Mouse (Mus musculus): ENCODE results near the gene Akr1c18. TPM values are rescaled to one million over a fixed set of nuclear protein-coding genes. Genes with fewer than 3 reads are reported as not detected.
"Not testable (repeated sequence)": the region's sequence is repeated elsewhere in the genome, so short reads cannot be mapped to it uniquely, and the experiment has no call there.

Gene Akr1c18
- polyA plus RNA-seq (2016; fragmentation: Nextera tagmentation; extraction: Ambion mirVana) = 0.11 TPM in 1 of 2 replicates, not detected in the other

DNA sequence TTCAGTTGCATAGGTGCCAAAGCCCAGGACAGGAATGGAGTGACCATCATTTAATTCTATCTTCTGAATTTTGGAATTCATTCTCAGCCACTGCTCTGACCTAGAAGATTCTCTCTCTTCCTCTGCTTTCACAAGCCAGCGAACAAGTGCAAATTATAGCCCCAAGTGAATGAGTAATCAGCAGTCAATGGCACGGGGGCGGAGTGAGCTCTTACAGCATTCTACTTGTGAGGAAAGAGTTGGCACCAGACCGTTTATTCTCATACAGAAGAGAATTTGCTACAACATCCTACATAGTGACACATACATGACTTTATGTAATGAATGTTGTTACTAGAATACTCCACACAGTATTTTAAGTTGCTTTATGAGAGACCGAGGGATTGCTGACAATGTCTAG is at the start of gene Akr1c18:
Gene Akr1c18, minus strand, starts transcription at position 137 of the 400 bp plus-strand sequence.
- no peak for DNase-seq (ENCODE audit: low spot score)
- Histone ChIP-seq H3K27me3 (ENCODE audit: insufficient read depth, poor library complexity, severe bottlenecking) (no peaks in the 10 kb centered on the region), H3K4me1 (no peaks in the 10 kb centered on the region), H3K9me3 (no peaks in the 10 kb centered on the region), H3K36me3 (no peaks in the 10 kb centered on the region), H3K27ac (no peak within 1 kb of the TSS), H3K4me3 (no peak within 1 kb of the TSS)
- 79% methylated on average over 5 of the region's 5 CpGs for WGBS

DNA sequence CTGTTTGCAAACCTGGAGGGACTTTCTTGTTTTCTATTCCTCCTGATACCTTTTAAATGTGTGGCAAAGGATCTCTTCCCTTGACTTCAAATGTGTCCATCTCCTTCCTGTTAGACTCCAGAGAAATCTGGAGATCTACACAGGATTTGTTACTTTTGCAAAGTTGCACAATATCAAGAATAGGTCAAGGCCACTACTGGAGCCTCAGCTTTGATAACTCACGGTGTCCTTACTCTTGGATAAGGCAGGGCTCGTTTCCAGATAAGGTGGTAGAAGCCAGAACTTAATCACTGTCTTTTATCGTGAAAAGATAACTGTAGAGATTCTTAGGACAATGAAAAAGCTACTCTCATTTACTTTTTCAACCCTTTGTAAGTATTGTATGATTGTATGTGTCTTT is 42.1 kb upstream of the Akr1c18 start:
- Histone ChIP-seq H3K4me3 (no peak overlapping the region), H3K36me3 (no peaks in the 10 kb centered on the region), H3K27me3 (ENCODE audit: insufficient read depth, poor library complexity, severe bottlenecking) (no peaks in the 10 kb centered on the region), H3K9me3 (no peaks in the 10 kb centered on the region), H3K27ac (no peak overlapping the region), H3K4me1 (no peaks in the 10 kb centered on the region)
- 47% methylated on average over 3 of the region's 3 CpGs for WGBS
- no peak for DNase-seq (ENCODE audit: low spot score)

DNA sequence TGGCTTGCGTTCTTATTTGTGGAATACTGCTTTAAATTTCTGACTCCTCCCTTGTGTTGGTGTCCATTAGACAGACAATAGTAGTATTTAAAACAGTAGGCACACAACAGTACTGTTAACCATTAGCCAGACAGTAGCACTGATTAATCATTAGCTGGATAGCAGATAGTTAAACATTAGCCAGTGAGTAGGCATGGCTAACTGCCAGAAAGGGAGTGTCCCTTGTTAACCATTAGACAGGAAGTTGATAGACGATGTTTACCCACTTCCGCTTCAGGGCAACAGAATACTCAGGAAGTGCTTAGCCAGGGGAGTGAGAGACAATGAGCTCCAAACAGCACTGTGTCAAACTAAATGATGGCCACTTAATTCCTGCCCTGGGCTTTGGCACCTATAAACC is 40.5 kb upstream of the Akr1c18 start, which contains the start of gene Akr1c13:
Gene Akr1c13, plus strand, starts transcription at position 247 of the 400 bp plus-strand sequence.
- Histone ChIP-seq H3K4me3 (no peak within 1 kb of the TSS), H3K4me1 (no peaks in the 10 kb centered on the region), H3K9me3 (no peaks in the 10 kb centered on the region), H3K36me3 (no peaks in the 10 kb centered on the region), H3K27me3 (ENCODE audit: insufficient read depth, poor library complexity, severe bottlenecking) (no peaks in the 10 kb centered on the region), H3K27ac (no peak within 1 kb of the TSS)
- WGBS = 55% methylated on average over 3 of the region's 3 CpGs
- DNase-seq (ENCODE audit: low spot score) = no peak

GRCm38 (mm10) chr13:4188174-4188573 is 37.7 kb upstream of the Akr1c18 start:
- no peaks in the 10 kb centered on the region for H3K9me3 ChIP-seq
- no peaks in the 10 kb centered on the region for H3K36me3 ChIP-seq
- no peaks in the 10 kb centered on the region for H3K27me3 ChIP-seq (ENCODE audit: insufficient read depth, poor library complexity, severe bottlenecking)
- 84% methylated on average over 2 of the region's 2 CpGs for WGBS
- no peak overlapping the region for H3K4me3 ChIP-seq
- H3K4me1 ChIP-seq = no peaks in the 10 kb centered on the region
- H3K27ac ChIP-seq = no peak overlapping the region
- DNase-seq (ENCODE audit: low spot score) = no peak

- not testable (repeated sequence) for H3K36me3 ChIP-seq; H3K27me3 ChIP-seq (ENCODE audit: insufficient read depth, poor library complexity, severe bottlenecking); H3K27ac ChIP-seq; H3K9me3 ChIP-seq; H3K4me3 ChIP-seq; H3K4me1 ChIP-seq; DNase-seq (ENCODE audit: low spot score)
- 80% methylated on average over 7 of the region's 7 CpGs for WGBS
Observed at GRCm38 (mm10) chr13:4186641-4187411, 36.4 kb upstream of the Akr1c18 start.

DNA sequence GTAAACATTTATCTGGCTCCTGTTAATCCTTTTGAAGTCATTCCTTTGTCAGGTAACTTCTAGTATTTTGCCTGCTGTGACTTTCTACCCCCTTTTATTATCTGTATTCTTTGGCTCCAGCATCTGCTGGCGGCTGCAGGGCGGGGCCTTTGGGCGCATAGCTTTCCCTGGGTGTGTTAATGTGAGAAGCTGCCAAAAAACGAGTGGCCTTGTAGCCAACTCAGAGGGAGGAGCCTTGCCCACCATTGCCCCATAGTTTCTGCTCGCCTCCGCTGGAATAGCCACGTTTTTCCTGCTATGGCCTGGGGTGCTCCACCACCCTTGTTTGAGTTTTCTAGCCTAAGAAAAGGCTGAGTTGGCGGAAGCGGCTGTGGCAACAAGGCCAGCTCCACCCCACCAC is 32.7 kb upstream of the Akr1c18 start:
- 62% methylated on average over 9 of the region's 9 CpGs for WGBS
- no peak overlapping the region for H3K4me3 ChIP-seq
- H3K27ac ChIP-seq = no peak overlapping the region
- 0 out of 2 replicates have a peak, but pooled peaks cover 4% of the 10 kb centered on the region for H3K9me3 ChIP-seq
- no peak for DNase-seq (ENCODE audit: low spot score)
- H3K27me3 ChIP-seq (ENCODE audit: insufficient read depth, poor library complexity, severe bottlenecking) = no peaks in the 10 kb centered on the region
- H3K4me1 ChIP-seq = no peaks in the 10 kb centered on the region
- no peaks in the 10 kb centered on the region for H3K36me3 ChIP-seq

DNA sequence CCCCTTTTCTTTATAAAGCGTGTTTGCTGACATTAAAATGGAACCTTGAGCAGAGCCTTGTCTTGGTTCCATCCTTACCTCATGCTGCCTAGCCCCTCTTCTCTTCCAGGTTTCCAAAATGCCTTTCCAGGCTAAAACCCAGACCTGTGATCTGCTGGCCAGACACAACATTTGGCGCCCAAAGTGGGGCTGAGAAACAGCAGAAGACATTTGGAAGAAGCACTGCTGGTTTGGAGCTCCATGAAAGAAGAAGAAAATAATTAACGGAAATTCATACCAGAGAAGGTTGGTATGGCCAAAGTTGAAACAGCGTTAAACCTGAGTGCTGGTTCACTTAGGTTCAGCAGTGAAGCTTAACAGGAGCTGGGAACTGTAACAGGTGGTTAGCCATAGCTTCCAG is 30.9 kb upstream of the Akr1c18 start:
- H3K27me3 ChIP-seq (ENCODE audit: insufficient read depth, poor library complexity, severe bottlenecking); H3K27ac ChIP-seq; H3K4me3 ChIP-seq; H3K4me1 ChIP-seq; H3K36me3 ChIP-seq; H3K9me3 ChIP-seq; DNase-seq (ENCODE audit: low spot score): not testable (repeated sequence)
- WGBS = 87% methylated on average over 4 of the region's 4 CpGs

- no peaks in the 10 kb centered on the region for H3K27me3 ChIP-seq (ENCODE audit: insufficient read depth, poor library complexity, severe bottlenecking)
- H3K4me3 ChIP-seq = no peak overlapping the region
- no peaks in the 10 kb centered on the region for H3K36me3 ChIP-seq
- no peaks in the 10 kb centered on the region for H3K9me3 ChIP-seq
- H3K27ac ChIP-seq = no peak overlapping the region
- H3K4me1 ChIP-seq = peaks cover 6% of the 10 kb centered on the region
- WGBS = 25% methylated on average over 2 of the region's 2 CpGs
- no peak for DNase-seq (ENCODE audit: low spot score)
Observed at GRCm38 (mm10) chr13:4172978-4173377, 22.5 kb upstream of the Akr1c18 start.

DNA sequence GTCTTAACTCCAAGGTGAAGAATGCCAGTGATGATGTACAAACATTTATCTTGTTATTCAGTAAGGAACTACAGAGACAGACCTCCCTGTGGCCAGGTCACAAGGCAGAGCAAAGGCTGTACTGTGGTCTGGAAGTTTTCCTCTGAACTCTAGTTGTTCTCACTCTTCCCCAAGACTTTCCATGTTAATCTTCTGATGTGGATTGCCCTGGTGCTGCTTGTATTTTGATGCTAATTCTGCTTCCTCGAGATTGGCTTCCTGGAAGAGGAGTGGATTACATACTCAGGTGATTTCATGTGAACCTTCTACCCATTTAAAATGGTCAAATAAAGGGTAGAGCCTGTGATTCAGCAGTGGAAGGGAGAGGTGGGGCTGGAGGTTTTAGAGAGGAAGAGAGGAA is 17.6 kb upstream of the Akr1c18 start:
- Histone ChIP-seq H3K27ac (no peak overlapping the region), H3K4me1 (peaks cover 6% of the 10 kb centered on the region), H3K4me3 (no peak overlapping the region), H3K27me3 (ENCODE audit: insufficient read depth, poor library complexity, severe bottlenecking) (no peaks in the 10 kb centered on the region), H3K9me3 (no peaks in the 10 kb centered on the region), H3K36me3 (no peaks in the 10 kb centered on the region)
- no peak for DNase-seq (ENCODE audit: low spot score)
- WGBS = 39% methylated on average over 1 of the region's 1 CpGs

- no peak for DNase-seq (ENCODE audit: low spot score)
- Histone ChIP-seq H3K36me3 (no peaks in the 10 kb centered on the region), H3K27me3 (ENCODE audit: insufficient read depth, poor library complexity, severe bottlenecking) (no peaks in the 10 kb centered on the region), H3K4me1 (no peaks in the 10 kb centered on the region), H3K4me3 (no peak overlapping the region), H3K9me3 (no peaks in the 10 kb centered on the region), H3K27ac (no peak overlapping the region)
- 89% methylated on average over 2 of the region's 2 CpGs for WGBS
Observed at GRCm38 (mm10) chr13:4155286-4155685, 4.8 kb upstream of the Akr1c18 start.

DNA sequence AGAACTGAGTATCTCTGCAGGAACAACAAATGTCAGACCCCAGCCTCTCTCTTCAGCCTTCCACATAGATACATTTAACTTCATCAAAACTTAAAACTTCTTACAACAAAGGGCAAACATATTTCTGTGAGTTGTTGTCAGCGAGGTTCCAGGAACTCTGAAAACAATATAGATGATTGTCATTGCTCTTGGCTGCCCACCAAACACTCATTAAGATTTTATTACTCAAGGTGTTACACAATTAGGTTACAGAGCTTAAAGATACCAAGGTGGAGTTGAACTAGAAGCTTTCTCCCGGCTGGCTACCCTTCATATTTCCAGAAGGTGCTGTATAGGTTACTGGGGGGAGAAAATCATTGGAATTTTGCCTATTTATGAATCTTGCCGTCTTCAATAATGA is 3.1 kb upstream of the Akr1c18 start:
- DNase-seq (ENCODE audit: low spot score) = no peak
- H3K27ac ChIP-seq = no peak overlapping the region
- 80% methylated on average over 3 of the region's 3 CpGs for WGBS
- no peaks in the 10 kb centered on the region for H3K4me1 ChIP-seq
- H3K4me3 ChIP-seq = no peak overlapping the region
- H3K9me3 ChIP-seq = no peaks in the 10 kb centered on the region
- H3K36me3 ChIP-seq = no peaks in the 10 kb centered on the region
- H3K27me3 ChIP-seq (ENCODE audit: insufficient read depth, poor library complexity, severe bottlenecking) = no peaks in the 10 kb centered on the region

DNA sequence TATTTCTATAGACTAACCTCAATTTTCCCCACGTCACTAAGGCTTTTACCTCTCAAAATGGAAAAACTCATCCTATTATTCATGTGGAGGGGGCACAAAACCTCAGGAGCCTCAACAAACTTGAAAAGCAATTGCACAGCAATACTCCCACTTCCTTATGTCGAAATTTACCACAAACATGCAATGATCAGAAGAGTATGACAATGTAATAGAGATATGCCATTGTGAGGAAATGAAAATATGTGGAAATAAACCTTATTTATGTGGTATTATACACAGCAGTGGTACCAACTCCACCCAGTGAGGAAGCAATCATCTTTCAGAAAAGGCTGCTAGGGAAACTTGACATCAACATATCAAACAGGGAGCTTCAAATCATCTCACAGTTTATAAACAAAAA is 2.5 kb upstream of the Akr1c18 start:
- Histone ChIP-seq H3K27ac (no peak overlapping the region), H3K36me3 (no peaks in the 10 kb centered on the region), H3K4me1 (no peaks in the 10 kb centered on the region), H3K9me3 (no peaks in the 10 kb centered on the region), H3K4me3 (no peak overlapping the region), H3K27me3 (ENCODE audit: insufficient read depth, poor library complexity, severe bottlenecking) (no peaks in the 10 kb centered on the region)
- 64% methylated on average over 2 of the region's 2 CpGs for WGBS
- DNase-seq (ENCODE audit: low spot score) = no peak

- Histone ChIP-seq H3K27ac (no peak overlapping the region), H3K4me1 (no peaks in the 10 kb centered on the region), H3K9me3 (no peaks in the 10 kb centered on the region), H3K36me3 (no peaks in the 10 kb centered on the region), H3K4me3 (no peak overlapping the region), H3K27me3 (ENCODE audit: insufficient read depth, poor library complexity, severe bottlenecking) (no peaks in the 10 kb centered on the region)
- DNase-seq (ENCODE audit: low spot score) = no peak
- WGBS = 64% methylated on average over 1 of the region's 1 CpGs
Observed at GRCm38 (mm10) chr13:4144261-4144660, 6.2 kb downstream of the Akr1c18 start.

GRCm38 (mm10) chr13:4133070-4133469 is 17.4 kb downstream of the Akr1c18 start:
- no peaks in the 10 kb centered on the region for H3K4me1 ChIP-seq
- no peaks in the 10 kb centered on the region for H3K9me3 ChIP-seq
- DNase-seq (ENCODE audit: low spot score) = no peak
- H3K4me3 ChIP-seq = no peak overlapping the region
- H3K27me3 ChIP-seq (ENCODE audit: insufficient read depth, poor library complexity, severe bottlenecking) = no peaks in the 10 kb centered on the region
- H3K27ac ChIP-seq = no peak overlapping the region
- no peaks in the 10 kb centered on the region for H3K36me3 ChIP-seq
- 41% methylated on average over 2 of the region's 2 CpGs for WGBS

Measured in heart, embryonic 10.5 days (tissue).